Mouse (Mus musculus) layer of hippocampus, adult 8-10 months (tissue): Measurements from ENCODE around the gene Gm6358. TPM values are rescaled to one million over a fixed set of nuclear protein-coding genes. Genes with fewer than 3 reads are reported as not detected.
"Not testable (repeated sequence)": the region's sequence is repeated elsewhere in the genome, so short reads cannot be mapped to it uniquely, and the experiment has no call there.

Experiments used
- DNase-seq, 2 experiments: peaks; one replicate each; pipeline ENCODE4 v3.0.0; 2022; ENCODE audit warnings: low spot score in 2 of 2
- total RNA-seq, 4 experiments: library from RNA; stranded (reverse); gene quantifications; 2 replicates each; pipeline ENCODE4 v1.2.4; 2022

Gm6358 gene
- total RNA-seq = not detected

- no peak for DNase-seq
These were observed at the start of gene Gm6358 for GRCm38 (mm10) chr16:89140551-89140950. Gm6358 (plus strand) TSS chr16:89140851.

GRCm38 (mm10) chr16:89150786-89151185, 10.1 kb downstream of the Gm6358 start, which contains the start of gene Gm10061:
Gm10061 (plus strand) TSS chr16:89151086.
- no peak for DNase-seq

- DNase-seq = no peak
These were observed 17.0 kb downstream of the Gm6358 start, which contains the start of gene Gm9789 for GRCm38 (mm10) chr16:89157652-89158051. Gm9789 (plus strand) TSS chr16:89157952.

DNA sequence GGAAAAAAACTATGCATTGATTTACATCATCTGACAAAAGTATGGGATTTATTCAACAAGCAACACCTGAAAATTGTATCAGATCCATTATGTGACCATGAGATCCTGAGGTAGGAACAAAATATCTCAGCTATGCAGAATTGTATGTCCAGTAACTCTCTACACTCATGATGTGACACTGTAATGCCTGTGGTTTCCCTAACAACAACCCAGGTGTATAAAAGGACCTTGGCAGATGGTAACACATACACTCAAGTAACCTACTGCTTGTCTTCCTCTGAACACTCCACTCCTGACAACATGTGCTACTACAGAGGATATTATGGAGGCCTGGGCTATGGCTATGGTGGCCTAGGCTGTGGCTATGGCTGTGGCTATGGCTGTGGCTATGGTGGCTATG, 28.5 kb downstream of the Gm6358 start, which contains the start of gene Gm7735:
Gene Gm7735, plus strand, starts transcription at position 301 of the 400 bp plus-strand sequence.
- not testable (repeated sequence) for DNase-seq

DNA sequence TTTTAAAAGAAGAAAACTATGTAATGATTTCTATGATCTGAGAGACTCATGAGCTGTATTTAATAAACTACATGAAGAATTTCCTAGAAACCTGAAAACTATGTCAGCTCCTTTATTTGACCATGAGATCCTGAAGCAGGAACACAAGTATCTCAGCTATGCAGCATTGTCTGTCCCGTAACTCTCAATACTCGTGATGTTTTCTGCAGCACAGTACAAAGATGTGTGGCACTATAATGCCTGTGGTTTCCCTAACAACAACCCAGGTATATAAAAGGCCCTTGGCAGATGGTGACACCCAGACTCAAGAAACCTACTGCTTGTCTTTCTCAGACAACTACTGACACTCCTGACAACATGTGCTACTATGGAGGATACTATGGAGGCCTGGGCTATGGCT, 33.8 kb downstream of the Gm6358 start, which contains the start of gene 1110057P08Rik:
Gene 1110057P08Rik, plus strand, starts transcription at position 301 of the 400 bp plus-strand sequence.
- DNase-seq = no peak

GRCm38 (mm10) chr16:89188621-89189020, 48.0 kb downstream of the Gm6358 start:
- DNase-seq = no peak

Other genes starting within 250 kb of the Gm6358 start
- gene Krtap19-5, start 244.4 kb upstream of the Gm6358 start, total RNA-seq = not detected
- gene Krtap19-9b, start 208.6 kb upstream of the Gm6358 start, total RNA-seq = not detected
- gene Krtap16-3, start 178.0 kb upstream of the Gm6358 start, total RNA-seq = not detected
- not detected for gene Krtap22-2, start 130.1 kb upstream of the Gm6358 start, total RNA-seq
- not detected for gene Gm10229, start 125.6 kb upstream of the Gm6358 start, total RNA-seq
- gene Krtap6-1, start 109.2 kb upstream of the Gm6358 start, total RNA-seq = not detected
- not detected for gene Gm10228, start 99.4 kb upstream of the Gm6358 start, total RNA-seq
- not detected for gene Krtap6-5, start 93.0 kb upstream of the Gm6358 start, total RNA-seq
- gene 1110025L11Rik, start 76.8 kb upstream of the Gm6358 start, total RNA-seq = not detected
- gene Krtap6-3, start 56.8 kb upstream of the Gm6358 start, total RNA-seq = not detected
- not detected for gene Gm10061, start 10.2 kb downstream of the Gm6358 start, total RNA-seq
- not detected for gene Gm9789, start 17.1 kb downstream of the Gm6358 start, total RNA-seq
- gene Gm7735, start 28.6 kb downstream of the Gm6358 start, total RNA-seq = not detected
- not detected for gene 1110057P08Rik, start 33.9 kb downstream of the Gm6358 start, total RNA-seq
- not detected for gene Krtap20-2, start 65.0 kb downstream of the Gm6358 start, total RNA-seq